Mouse (Mus musculus): ENCODE results near the gene Strip1.
A peak's percentile ranks its signal among the peaks of the same experiment; 100 is the strongest.

Gene Strip1

DNA sequence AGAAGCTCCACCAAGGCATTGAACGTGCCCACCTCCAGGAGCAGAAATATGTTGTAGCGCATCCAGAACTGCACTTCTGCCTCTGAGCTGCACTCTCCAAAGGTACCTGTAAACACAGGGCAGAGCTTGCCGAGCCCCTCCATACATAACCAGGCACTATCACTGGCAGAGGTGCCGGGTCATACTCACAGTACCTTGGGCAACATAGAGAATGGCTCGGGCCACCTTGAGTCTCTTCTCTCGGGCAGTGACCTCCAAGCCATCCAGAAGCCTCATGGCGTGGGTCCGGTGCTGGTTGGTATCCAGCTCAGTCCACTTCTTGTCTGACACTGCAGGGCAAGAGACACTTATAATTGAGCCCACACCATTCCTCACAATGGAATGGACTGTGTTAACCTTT, 4.7 kb downstream of the Strip1 start:
- DNase-seq: no peak

- no peak for DNase-seq
These were observed 6.0 kb downstream of the Strip1 start for GRCm38 (mm10) chr3:107625536-107625935.

GRCm38 (mm10) chr3:107624424-107624823, 7.1 kb downstream of the Strip1 start:
- DNase-seq: no peak

DNA sequence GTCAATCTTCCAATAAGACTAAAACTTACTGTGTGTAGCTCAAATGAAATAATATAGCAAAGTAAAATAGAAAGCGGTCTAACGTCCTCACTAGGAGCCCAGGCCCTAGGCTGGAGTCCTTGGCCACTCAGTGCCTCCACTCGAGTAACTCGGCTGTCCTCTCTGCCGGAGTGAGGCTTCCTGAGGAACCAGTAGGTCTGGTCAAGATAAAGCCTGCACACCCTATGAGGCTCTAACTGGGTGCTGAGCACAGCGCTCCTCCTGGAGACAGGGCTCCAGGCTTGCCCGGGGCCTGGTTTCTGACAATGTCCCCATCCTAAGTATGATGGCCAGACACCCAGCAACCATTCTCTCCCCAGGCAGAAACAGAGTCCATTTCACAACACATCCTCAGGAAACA, 9.0 kb downstream of the Strip1 start:
- DNase-seq: no peak

DNA sequence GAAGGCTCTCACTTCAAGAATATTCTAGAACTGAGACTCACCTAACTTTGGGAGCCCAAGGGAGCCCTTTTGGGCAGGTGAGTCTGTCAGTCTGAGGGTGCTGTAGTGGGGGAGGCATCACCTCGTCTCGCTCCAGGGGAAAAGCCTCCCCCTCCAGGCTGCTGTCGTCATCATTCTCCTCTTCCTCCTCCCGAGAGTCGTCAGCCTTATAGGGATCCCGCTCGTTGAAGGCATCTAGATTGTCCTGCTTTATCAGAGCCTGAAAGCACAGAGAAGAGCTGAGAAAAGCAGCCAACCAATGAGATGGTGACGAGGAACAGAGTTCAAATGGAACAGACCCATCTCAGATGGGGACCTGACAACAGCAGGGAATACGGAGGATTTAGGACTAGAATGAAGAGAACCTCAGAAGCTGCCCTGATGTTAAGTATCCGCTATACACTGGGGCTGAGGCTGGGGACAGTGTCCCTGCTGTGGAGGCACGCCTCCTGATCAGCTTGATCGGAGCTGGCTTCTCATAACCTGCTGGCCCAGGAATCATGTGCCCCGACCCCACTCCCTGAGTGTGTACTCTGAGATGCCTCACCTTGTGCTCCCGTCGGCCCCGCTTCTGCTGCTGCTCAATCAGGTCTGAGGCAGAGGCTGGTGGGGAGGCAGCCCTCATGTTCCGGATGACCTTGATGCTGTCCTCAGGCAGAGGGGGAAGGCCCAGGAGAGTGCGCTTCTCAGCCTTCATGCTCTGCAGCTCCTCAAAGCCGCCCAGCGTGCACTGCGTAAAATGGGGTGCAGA, 10.0 kb downstream of the Strip1 start:
- no peak for DNase-seq

- no peak for DNase-seq
These were observed 11.6 kb downstream of the Strip1 start for GRCm38 (mm10) chr3:107619911-107620310.

DNA sequence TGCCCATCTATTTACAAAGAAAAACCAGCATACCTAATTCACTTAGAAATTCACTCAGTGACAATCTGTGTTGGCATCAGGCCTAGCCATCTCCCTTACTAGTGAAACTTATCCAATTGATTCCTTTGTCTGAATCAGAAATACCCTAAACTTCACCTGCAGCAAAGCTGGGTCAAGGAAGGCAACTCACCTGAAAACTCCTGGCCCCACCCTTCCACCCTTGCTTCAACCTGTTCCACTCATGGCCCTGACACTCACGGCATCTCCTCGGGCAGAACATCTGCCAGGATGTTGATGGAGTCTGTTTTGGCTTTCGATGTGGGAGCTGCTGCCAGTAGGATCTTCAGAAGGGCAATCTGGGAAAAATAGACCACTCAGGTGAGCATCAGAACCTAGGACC, 13.7 kb downstream of the Strip1 start:
- no peak for DNase-seq

GRCm38 (mm10) chr3:107612902-107613525, 18.5 kb downstream of the Strip1 start:
- DNase-seq: peak; percentile 74

DNA sequence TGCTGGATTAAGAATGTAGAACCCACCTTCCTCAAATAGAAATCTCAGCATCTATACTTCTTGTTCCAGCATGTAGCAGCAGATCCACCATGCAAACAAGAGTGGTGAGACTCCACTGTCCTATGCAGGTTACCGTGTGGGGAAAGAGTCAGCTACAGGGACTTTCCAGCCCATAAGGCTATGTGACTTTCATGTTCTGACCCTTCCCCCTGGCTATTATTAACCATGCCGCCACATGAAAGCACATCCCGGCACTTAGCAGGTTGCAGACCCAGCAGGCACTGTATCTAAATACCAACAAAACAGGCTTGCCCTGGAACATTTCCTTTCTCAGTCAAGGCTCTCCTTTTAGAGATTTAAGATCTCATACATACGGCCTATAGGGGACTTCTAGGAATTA, 20.1 kb downstream of the Strip1 start:
- no peak for DNase-seq

GRCm38 (mm10) chr3:107609376-107609775, 22.1 kb downstream of the Strip1 start:
- DNase-seq: no peak

DNA sequence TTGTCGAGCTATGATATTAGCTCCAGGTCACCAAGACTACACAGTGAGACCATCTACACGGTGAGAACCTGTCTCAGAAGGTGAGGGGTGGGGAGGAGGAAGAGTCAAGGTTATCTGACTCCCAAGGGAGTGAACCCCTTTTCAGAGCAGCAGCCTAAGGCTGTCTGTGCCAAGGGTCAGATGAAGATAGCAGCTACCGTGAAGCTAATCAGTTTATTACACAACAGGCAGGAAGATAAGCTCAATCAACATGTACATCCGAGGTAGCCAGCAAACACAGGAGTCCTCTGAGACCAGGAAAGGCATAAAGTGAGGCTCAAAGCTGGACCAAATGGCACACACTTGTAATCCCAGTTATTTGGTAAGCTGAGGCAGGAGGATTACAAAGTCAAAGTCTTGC, 22.7 kb downstream of the Strip1 start:
- DNase-seq: no peak

GRCm38 (mm10) chr3:107607221-107607620, 24.3 kb downstream of the Strip1 start:
- DNase-seq: no peak

DNA sequence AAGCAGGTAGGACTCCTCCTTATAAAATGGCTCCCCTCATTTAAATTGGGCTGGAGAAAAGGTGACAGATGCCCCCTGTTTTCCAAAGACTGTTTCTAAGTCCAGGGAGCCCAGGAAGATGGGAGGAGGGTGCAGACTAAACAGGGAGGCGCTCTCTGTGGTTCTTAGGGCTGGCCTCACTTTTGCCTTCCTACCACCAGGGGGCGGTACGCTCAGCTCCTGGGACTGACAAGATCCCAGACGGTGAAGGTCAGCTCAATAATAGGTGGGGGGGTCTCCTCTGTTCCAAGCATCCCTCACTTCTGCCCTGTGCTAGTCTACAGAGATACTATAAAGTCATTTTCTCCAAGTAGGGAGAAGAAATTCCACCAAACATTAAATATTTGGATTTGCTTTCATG, 26.2 kb downstream of the Strip1 start:
- peak; percentile 53 for DNase-seq

GRCm38 (mm10) chr3:107600127-107600526, 31.4 kb downstream of the Strip1 start:
- no peak for DNase-seq

- no peak for DNase-seq
These were observed 33.7 kb downstream of the Strip1 start for GRCm38 (mm10) chr3:107597586-107598389.

DNA sequence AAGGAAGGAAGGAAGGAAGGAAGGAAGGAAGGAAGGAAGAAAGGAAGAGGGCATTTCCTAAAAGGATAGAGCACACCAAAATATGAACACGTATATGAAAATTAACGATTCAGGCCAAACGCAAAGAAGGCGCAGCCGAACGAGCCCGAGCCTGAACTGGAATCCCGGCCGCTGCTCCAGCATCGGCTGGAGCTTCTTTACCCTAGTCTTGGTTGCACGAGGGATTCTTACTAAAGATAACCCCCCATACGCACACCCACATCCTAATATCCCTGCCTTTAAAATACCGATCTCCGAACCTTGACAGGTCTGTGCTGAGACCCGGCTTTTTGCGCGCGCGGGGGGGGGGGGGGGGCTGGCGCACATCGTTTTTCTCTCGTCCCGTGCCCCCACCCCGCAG, 34.4 kb downstream of the Strip1 start:
- DNase-seq: no peak

- no peak for DNase-seq
These were observed 34.9 kb downstream of the Strip1 start for GRCm38 (mm10) chr3:107596559-107596958.

GRCm38 (mm10) chr3:107595938-107596461, 35.5 kb downstream of the Strip1 start:
- DNase-seq: no peak

- DNase-seq: no peak
These were observed 36.1 kb downstream of the Strip1 start for GRCm38 (mm10) chr3:107595264-107595937.

- no peak for DNase-seq
These were observed 36.7 kb downstream of the Strip1 start, which contains the start of gene Alx3 for GRCm38 (mm10) chr3:107594662-107595263. TSS of gene Alx3 (plus strand) at chr3:107595031.

GRCm38 (mm10) chr3:107593632-107594031, 37.9 kb downstream of the Strip1 start:
- no peak for DNase-seq

DNA sequence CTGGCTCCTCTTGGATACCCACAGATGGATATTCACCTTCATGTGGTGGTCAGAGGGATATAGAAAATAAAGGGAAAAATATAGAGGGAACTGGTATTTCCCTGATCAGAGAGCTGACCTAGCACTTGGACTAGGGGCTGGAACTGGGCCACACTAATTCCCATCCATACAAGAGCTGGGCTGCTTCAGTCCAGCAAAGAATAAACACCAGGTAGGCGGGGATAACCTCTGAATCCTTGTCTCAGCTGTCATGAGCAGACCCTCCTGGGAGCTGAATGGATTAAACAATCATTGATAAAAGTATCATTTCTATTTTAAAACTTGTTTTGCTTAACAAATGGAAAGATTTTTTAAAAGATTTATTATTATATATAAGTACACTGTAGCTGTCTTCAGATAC, 39.9 kb downstream of the Strip1 start:
- DNase-seq: no peak

Data from cerebellum, adult 9-10 months (tissue).